Mouse (Mus musculus) megakaryocyte-erythroid progenitor cell, adult 5-6 weeks (primary cell): Measurements from ENCODE around the gene Krt6a. TPM values are rescaled to one million over a fixed set of nuclear protein-coding genes. Genes with fewer than 3 reads are reported as not detected.
"Not testable (repeated sequence)": the region's sequence is repeated elsewhere in the genome, so short reads cannot be mapped to it uniquely, and the experiment has no call there.

Source experiments
- ATAC-seq: replicated peaks from 2 replicates; pipeline ENCODE4 v1.8.0; 2016; ENCODE audit warnings: mild to moderate bottlenecking, inconsistent platforms; ENCODE audit not compliant: severe bottlenecking, poor library complexity, low FRiP score, low TSS enrichment
- total RNA-seq, 2 experiments: library from RNA; stranded (forward) in 1 of 2; stranded (reverse) in 1 of 2; fragments of 200-1000, 215-1000 nt in 1 of 2; fragments of >200 nt in 1 of 2; fragmentation: Nextera tagmentation in 1 of 2; gene quantifications; 2 replicates each; pipeline ENCODE4 v1.2.3; 2014 to 2017

Gene Krt6a
- not detected in 2 replicates for total RNA-seq (2014; fragmentation: Nextera tagmentation)
- not detected in 2 replicates for total RNA-seq (2017)

GRCm38 (mm10) chr15:101694207-101694606 lies at the start of gene Krt6a:
Krt6a (minus strand) TSS chr15:101694307.
- no peak for ATAC-seq

GRCm38 (mm10) chr15:101742711-101743110 lies 48.6 kb upstream of the Krt6a start, which contains the start of gene Krt71:
Krt71 (minus strand) TSS chr15:101743109.
- no peak for ATAC-seq

- no peak for ATAC-seq
Observed at GRCm38 (mm10) chr15:101737786-101738185, 43.7 kb upstream of the Krt6a start.

- ATAC-seq: no peak
Observed at GRCm38 (mm10) chr15:101730653-101731052, 36.5 kb upstream of the Krt6a start.

GRCm38 (mm10) chr15:101724686-101725085 lies 30.6 kb upstream of the Krt6a start:
- no peak for ATAC-seq

GRCm38 (mm10) chr15:101715831-101716230 lies 21.7 kb upstream of the Krt6a start:
- ATAC-seq: no peak

GRCm38 (mm10) chr15:101714356-101714755 lies 20.2 kb upstream of the Krt6a start:
- no peak for ATAC-seq

- no peak for ATAC-seq
Observed at GRCm38 (mm10) chr15:101713731-101714130, 19.6 kb upstream of the Krt6a start.

GRCm38 (mm10) chr15:101712720-101713119 lies 18.6 kb upstream of the Krt6a start, which contains the start of gene Krt5:
Krt5 (minus strand) TSS chr15:101712898.
- ATAC-seq: 0 out of 2 replicates have a peak, but pooled peaks have one; percentile 13

GRCm38 (mm10) chr15:101708683-101709082 lies 14.6 kb upstream of the Krt6a start:
- no peak for ATAC-seq

GRCm38 (mm10) chr15:101707454-101707853 lies 13.3 kb upstream of the Krt6a start:
- ATAC-seq: no peak

- ATAC-seq: no peak
Observed at GRCm38 (mm10) chr15:101704066-101704465, 10.0 kb upstream of the Krt6a start.

- no peak for ATAC-seq
Observed at GRCm38 (mm10) chr15:101702380-101702779, 8.3 kb upstream of the Krt6a start.

- no peak for ATAC-seq
Observed at GRCm38 (mm10) chr15:101699866-101700265, 5.8 kb upstream of the Krt6a start.

GRCm38 (mm10) chr15:101699192-101699591 lies 5.1 kb upstream of the Krt6a start:
- ATAC-seq: no peak

- ATAC-seq: no peak
Observed at GRCm38 (mm10) chr15:101697326-101698188, 3.5 kb upstream of the Krt6a start.

- not testable (repeated sequence) for ATAC-seq
Observed at GRCm38 (mm10) chr15:101690460-101690859, 3.6 kb downstream of the Krt6a start.

GRCm38 (mm10) chr15:101688161-101688560 lies 5.9 kb downstream of the Krt6a start:
- no peak for ATAC-seq

- no peak for ATAC-seq
Observed at GRCm38 (mm10) chr15:101680187-101680586, 13.9 kb downstream of the Krt6a start, which contains the start of gene Krt6b. Krt6b (minus strand) TSS chr15:101680287.

GRCm38 (mm10) chr15:101675978-101676377 lies 18.1 kb downstream of the Krt6a start:
- no peak for ATAC-seq

GRCm38 (mm10) chr15:101652736-101653265 lies 41.3 kb downstream of the Krt6a start:
- no peak for ATAC-seq
